Mouse (Mus musculus) kidney, postnatal 14 days (tissue): ENCODE results near the gene Phip.

Experiments used
- DNase-seq: peaks from one replicate; pipeline ENCODE4 v3.0.0; 2022; ENCODE audit warnings: mixed read lengths

The Phip gene

DNA sequence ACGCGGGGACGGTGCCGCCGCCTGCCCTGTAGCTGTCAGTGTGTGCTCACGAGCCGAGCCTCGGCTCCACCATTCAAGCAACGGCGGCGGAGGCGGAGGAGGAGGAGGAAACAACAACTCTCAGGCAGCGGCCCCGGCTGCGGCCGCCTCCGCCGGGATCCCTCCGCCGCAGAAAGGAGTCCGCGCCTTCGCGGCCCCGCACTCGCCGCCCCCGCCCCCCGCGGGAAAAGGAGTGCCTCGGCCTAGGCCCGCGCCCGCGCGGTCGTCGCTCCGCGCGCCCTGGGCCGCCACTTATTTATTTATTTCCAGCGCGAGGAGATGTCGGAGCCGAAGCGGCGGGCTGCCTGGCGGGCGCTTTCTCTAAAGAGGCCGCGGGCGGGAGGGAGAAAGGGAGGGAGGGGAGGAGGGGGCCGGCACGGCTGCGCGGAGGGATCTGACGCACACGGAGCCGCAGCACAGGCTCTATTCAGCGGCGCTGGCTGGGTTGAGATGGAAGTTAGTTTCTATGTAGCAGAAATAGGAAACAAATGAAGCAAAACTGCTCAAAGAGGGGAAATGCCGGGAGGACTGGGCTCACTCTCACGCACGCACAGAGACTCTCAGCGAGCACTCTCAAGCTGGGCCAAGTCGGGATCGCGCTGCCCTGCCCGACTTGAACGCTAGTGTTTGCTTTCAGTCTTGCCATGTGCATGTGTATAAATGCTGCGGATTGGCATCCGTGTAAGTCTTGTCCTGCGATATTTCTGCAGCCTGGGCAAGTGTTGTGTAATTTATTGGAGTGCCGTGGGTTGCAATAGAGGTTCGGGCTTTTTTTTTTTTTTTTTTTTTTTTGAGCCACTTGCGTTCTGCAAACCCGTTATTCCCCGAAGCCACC is at the start of gene Phip:
TSS of gene Phip (minus strand) at position 175 of the 874 bp plus-strand sequence.
- peak; percentile 97 for DNase-seq

DNA sequence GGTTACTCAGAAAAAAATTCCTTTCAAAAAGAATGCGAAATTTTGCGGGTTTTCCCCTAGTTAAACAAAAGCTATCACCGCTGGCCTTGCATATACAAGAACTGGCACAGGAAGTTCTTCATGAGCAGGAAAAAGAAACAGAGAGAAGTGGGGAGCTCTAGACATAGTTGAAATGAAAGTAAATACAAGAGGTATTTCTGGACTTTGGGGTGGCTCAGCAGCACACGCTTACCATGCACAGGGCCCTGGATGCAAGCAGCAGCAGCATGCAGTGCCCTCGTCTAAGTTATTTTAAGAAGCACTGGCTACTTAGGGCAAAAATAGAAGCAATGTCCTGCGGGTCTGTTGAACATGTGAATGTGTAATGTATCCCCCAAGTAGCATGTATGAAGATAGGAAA is 48.4 kb upstream of the Phip start:
- no peak for DNase-seq

DNA sequence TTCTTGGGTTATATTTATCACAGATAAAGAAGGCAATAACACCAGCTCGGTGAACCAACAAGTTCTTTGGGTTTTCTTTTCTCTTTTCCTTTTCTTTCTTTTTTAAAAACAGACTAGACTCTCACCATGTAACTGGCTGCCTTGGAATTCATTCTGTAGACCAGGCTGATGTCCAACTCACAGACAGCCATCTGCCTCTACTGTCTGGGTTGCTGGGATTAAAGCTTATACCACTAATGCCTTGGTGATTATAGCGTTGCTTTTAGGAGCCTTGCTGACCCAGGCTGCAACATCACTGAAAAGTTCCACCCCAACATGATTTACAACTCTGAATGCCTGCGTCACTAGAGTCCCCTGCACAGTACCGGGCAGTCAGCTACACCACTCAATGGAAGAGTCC is 39.2 kb upstream of the Phip start:
- DNase-seq: no peak

DNA sequence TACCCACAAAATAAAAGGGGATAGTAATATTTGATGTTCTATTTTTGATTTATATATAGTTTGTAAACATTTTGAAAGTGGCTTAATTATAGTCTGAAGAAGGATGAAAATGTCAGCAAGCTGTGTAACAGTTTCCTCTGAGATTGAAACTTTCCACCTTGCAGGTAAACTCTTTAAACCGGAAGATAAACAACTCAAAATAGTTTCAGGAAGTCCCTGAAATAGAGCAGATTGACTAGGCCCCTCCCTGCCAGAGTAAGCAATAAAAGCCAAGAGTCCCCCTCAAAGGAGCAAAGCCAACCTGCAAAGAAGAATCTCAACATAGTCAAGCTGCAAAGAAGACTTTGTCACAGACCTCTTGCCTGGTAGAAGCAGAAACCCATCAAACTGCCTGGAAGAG is 33.0 kb upstream of the Phip start:
- DNase-seq: no peak

DNA sequence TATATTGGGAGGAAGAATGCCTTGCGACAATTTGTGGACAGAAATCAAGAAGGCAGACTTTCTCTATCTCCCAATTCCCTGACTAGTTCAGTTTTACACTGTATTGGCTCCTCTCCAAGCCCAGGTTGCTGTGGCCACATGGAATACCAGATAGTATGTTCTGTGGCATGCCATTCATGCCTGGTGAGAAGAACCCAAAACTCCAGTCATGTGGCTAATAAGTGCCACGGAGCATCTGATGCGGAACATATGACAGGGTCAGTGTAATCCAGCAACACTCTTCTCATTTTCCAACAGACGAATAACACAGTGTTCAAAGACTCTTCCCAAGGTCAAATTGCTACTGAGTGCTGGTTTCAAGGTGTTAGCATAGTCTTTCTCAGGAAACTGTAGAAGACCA is 26.0 kb upstream of the Phip start:
- no peak for DNase-seq

DNA sequence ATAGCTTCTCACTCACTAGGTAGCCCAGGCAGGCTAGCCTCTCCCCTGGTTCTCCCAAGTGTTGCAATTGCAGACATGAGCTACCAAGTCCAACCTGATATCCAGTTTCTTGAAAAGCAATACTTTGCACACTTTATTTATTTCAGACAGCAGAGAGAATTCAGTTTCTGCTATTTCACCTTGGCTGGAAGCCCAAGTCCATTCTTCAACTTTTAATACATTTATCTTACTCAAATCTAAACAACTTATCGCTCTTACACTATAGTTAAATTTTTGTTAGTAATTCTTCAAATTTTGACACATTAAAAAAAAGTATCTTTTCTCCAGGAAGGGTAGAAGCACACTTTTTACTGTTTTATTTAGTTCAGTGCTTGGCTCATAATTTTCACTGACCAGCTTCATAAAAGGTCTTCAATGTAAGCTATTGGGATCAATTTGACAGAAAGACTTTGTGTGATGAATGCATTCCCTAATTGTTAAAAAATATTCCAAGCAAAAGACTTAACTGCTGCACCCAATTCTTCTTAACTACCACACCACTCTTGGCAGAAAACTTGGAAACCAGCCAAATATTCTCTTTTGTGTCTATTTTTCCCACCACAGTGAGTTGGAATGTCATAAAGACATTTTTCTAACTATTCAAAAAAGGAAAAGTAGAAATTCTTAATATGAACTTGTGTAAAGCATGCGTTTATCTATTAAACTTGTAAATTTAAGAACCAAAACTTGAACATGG is 22.6 kb upstream of the Phip start:
- no peak for DNase-seq

DNA sequence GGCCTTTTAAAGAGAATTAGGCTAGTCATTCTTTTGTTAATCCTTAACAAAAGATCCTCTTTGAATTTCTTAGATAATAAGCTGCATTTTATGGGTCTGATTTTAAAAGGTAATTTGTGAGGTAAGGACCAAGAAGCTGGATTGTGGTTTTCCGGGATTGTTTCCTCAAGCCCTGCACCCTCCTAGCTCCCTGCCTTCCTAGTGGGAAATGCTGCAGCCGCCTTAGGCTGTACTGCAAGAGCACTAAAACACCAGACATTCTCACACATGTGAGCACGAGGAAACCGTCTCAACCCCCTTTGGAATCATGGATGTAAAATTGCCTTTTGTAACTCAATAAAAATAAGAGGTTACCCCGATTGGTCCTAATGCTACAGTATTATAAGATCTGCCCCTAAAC is 1.6 kb upstream of the Phip start:
- peak; percentile 21 for DNase-seq

DNA sequence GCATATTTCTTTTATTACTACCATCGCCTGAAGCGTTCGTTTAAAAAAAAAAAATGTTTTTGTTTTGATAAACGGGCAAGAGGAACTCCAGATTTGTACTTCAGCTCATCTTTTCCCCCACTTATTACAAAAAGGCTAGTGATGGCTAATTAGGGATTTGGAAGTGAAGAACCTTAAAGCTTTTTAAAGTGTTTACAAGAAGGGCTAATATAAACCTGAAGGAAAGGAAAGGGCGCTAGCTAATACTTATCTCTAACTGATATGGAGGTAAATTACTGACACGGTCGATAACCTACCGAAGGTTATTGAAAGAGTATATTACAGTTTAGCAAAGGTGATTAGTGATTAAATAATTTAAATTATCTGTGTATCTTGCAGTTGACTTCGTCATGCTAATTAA is 903 bp upstream of the Phip start:
- no peak for DNase-seq

DNA sequence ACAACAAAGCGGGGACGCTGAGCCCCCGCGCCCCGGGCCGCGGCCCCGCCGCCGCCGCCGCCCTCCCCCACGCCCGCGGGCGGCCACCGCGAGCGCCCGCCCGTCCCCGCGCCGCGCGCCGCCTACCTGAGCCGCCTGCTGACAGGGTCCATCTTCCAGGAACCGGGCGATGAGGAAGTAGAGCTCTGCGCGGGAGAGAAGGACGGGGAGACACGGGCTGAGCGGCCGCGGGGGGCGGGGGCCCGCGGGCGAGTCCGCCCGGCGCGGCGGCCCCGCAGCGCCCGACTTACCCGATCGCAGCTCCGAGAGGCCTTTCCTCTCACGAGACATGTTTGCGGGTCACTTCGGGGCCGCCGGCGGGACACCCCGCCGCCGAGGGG is 364 bp downstream of the Phip start:
- no peak for DNase-seq

DNA sequence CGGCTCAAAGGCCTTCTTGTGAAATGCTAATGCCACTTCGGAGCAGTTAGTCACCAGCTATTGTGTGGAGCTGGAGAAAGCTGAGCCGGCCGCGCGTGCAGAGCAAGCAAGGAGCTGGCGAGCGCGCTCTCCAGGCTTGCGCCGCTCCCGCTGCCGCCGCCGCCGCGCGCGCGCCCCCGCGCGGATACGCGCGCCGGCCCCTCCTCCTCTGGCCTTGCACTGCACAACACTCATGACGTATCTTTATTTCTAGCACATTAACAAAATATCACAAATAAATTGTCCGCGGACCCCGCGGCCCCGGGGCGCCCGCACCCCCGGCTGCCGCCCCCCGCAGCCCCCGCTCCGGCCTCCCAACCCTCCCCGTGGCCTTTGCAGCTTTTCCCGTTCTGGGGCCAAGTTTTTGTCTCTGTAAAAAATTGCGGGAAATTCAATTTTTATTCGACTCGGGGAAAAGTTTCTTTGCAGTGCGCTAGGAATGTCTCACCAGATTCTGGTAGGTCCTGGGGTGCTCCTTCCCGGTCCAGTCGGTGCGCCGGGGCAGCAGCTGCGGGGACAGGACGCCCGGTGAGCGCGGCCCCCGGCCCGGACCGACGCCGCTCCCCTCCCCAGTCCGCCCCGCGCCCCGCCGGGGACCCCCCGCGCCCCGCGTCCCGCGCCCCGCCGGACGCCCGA is 992 bp downstream of the Phip start:
- DNase-seq: peak; percentile 95

DNA sequence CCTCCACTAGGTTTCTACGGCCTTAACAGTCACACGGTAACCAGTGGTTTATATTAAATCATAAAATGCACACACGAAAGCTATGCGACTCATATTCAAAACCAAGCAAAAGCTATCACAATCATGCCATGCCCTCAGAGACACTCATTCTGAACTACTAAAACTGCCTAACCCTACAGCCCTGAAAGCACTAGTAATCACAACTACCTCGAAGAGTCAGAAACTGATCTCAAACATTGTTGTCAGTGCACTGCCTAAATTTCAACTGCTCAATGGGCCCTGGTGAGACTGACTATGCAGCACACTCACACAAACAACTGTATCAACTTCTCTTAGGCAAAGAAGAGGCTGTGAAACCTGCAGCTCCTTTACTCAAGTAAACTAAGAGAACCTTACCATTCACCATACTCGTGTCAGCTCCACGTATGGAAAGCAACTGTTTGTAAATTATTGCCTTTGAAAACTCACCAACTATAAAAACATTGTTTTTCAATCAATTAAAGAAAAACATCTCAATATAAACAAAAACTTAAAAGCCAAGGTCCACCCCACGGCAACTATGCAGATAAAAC is 1.9 kb downstream of the Phip start:
- DNase-seq: peak; percentile 15

DNA sequence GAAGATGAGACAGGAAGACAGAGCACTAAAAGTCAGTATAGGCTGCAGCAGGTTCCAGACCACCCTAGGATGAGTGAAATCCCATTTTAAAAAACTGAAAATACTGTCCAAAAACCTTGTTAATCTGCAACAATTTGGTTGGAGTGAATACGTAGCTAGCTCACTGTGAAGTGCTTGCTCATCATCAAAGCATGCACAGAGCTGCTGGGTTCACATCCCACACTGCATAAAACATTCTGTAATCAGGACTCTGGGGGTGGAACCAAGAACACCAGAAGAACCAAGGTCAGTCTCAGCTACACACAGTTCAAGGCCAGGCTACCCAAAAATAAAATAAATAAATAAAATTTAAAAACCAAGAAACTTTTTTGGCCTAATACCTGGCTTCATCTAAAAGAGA is 3.9 kb downstream of the Phip start:
- peak; percentile 32 for DNase-seq

DNA sequence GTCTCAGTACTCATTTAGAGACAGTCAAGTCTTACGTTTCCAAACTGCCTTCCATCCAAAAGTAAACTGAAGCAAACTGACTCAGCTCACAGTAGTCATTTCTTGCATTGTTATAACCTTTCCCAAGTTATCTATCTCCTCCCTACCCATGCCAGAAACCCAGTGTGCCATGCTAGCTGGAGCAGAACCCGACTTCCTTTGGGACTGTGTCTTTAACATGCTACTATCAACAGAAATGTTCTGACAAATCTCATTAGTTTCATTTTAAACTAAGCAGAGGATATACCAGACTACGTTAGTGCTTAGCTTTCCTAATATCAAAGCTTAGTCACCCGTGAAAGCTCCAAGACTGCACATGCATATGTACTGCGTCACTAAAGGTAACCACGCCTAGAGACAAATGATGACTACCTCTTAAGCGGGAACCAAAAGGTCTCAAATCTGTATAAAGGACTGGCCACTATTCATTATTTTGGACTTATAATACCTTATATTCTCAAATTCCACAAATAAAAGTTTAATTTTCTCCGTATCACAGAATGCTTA is 8.2 kb downstream of the Phip start:
- no peak for DNase-seq

DNA sequence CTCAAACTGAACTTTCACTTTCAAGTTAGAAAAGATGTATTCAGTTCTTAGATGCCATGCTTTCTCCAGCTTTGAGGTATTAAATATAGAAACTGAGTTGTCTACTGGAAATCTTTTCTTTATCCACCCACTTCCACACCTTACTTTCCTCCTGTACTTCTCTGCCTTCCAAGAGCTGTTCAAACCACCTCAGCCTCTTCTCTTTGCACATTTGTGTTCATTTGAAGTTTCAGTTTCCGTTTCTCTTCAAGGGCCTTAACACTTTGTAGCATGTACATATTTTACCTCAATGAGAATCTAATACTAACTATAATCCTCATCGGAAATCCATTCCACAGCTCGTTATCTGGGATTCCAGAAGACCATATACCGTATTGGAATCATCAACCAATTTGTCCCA is 11.3 kb downstream of the Phip start:
- no peak for DNase-seq

DNA sequence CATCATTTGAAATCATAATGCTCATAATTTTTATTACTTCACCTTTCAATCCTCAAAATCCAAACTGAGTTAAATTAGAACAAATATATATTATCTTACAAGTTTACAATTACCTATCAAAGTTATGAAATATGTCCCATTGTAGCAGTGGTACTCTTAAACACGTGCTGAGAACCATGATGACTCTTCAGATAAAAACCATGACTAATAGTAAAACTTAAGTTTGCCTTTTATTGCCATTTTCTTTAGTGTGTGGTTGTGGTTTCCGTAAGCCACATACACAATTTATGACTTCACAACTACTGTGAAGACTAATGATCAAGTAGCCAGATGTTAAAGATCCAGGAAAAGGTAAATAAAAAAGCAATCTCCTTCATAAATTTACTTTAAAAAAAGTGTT is 14.0 kb downstream of the Phip start:
- DNase-seq: no peak

DNA sequence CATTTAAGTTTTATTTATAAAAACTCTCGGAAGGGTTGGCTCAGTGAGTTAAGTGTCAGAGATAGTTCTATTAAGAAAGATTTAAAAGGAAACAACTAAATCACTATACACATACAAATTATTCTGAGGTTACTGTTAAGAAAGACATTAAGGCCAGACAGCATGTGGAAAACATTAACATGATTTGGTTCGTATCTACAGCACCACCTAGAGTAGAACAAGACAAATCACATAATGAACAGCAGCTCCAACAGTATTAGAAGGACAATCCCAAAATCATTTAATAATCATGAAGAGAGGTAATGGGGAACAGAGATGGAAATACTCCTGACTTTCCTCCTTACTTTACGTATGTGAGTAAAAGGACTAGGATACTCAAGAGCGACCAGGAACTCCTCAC is 20.0 kb downstream of the Phip start:
- no peak for DNase-seq

DNA sequence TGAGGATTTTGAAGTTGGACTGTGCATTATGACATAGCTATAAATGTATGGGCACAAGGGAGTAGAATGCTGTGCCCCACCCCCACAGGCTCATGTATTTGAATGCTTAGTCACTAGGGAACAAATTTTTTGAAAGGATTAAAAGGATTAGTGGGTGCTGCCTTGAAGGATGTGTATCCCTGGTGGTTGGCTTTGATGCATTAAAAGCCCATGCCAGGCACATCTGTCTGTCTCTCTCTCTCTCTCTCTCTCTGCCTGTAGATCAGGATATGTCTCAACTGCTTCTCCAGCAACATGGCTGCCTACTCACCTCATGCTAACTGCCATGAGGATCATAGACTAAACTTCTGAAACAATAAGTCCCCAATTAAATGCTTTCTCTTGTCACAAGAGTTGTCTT is 23.0 kb downstream of the Phip start:
- no peak for DNase-seq

DNA sequence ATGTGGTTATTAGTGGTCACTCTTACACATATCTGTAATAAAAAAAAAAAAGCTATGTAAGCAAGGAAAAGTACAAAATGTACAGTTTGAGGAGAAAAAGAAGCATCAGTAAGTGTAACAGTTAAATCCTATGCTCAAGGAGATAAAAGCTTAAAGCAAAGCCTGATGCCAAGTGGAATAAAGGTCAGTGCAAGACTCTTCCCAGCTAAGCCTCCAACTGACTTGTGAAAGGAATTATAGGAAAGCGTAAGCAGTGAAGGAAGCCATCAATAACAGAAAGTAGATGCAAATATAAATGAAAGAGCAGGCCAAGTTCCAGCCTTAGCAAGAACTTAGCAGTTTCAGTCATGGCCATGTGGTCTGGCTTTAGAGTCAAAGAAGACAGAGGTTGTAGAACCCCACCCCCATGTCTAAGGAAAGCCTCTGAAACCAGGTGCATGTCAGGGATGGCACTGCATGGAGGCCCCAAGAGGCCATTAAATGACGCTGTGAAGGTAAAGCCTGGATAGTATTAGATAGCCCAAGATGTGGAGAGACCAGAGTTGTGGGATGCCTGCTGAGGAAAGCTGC is 23.8 kb downstream of the Phip start:
- DNase-seq: no peak

DNA sequence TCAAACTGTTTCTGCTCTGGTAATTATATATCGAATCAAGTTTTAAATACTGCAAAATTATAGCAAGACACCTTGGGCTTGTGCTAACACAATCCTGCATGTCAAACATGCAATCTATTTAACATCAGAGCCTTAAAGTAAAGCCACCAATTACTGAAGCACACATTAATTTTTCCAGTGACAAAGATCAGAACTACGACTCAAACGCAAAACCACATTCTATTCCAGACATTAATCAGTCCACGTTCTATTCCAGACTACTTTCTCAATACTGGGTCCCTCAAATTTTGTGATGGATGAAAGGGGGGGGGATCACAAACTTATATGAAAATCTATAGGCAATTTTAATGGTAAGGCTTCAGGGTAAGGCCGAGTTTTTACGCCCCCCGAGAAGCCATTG is 68.1 kb downstream of the Phip start:
- no peak for DNase-seq

DNA sequence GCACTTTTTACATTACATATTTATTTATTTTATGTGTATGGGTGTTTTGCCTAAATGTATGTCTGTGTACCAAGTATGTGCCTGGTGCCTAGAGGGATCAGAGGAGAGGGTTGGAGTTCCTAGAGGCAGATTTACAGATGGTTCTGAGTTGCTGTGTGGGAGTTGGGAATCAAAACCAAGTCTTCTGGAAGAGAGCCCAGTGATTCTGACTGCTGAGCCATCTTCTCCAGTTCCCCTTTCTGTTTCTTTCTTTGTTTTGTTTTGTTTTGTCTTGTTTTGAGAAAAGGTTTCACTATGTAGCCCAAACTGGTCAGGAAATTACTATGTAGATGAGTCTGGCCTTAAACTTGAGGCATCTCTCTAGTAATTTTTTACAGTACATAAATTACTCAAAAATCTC is 86.7 kb downstream of the Phip start:
- no peak for DNase-seq

DNA sequence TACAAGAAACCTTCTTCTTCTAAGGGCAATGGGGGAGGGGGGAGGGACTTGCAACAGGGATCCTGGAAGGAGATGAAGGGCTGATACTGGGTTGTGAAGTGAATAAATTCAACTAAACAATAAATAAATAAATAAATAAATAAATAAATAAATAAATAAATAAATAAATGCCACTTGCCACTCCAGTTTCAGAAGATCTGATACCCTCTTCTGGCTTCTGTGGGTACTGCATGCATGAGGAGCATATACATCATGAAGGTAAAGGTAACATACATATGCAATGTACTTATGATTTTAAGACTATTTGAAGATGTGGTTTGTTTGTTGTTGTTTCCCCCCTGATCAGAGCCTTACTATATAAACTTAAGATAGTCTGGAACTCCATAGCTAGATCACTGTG is 91.1 kb downstream of the Phip start:
- peak; percentile 8 for DNase-seq

DNA sequence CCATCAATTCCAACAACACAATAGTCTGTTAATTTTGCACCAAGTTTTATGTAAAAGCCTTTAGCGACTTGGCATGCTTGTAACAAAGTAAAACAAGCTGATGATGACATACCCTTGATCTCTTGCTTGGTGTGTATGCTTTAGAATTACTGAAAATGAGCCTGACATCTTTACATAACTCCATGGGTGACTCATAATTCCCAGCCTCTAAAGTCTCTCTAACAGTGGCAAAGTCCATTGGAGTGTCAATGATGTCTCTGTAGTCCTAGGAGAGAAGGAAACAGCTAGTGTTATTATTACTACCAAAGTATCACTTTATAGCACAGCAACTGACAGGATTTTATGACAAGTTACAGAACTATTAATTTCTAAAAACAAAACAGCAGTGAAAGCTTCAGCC is 98.2 kb downstream of the Phip start:
- DNase-seq: no peak

DNA sequence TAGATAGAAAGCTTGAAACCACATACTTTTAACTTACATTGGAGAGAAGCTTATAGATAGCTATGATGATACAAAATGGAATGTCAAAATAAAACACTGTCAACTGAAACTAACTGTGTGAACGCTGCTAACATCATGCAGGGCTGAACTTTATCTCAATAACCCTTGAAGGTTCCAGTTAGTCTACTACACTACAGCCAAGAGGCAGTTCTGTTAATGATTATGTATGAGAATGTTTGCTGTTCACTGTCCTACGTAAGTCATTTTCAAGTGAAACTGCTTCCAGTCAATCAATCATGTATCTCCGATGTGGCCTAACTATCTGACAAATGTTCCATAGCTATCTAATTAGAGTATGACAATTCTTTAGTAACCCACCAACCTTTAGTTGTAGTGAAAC is 107.6 kb downstream of the Phip start:
- no peak for DNase-seq
